Mouse (Mus musculus): ENCODE measurements around the gene Marf1.

DNA sequence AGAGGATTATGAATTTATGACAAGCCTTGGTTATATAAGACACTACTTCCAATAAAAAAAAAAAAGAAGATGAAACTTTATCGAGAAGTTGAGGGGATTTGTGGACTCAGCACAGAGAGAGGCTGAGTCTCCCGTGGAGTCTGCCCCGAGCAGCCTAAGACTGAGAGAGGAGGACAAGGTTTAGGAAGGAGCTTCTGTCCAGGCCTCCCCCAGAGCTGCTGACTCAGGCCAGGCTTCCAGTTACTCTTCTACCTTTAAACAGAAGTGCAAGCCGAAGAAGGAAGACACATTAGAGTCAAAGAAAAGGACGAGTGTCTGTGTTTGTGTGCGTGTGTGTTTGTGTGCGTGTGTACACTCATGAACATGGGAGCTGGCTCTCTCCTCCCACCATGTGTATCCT is 32.4 kb downstream of the Marf1 start:
- no peak for TF ChIP-seq CTCF (IDR thresholded peaks at IDR 0.05; ENCODE audit: borderline replicate concordance, control insufficient read depth, extremely low read depth, insufficient read depth, low read length, poor library complexity)
- no peak for TF ChIP-seq POLR2A (IDR thresholded peaks at IDR 0.05; ENCODE audit: control insufficient read depth, extremely low read depth, insufficient read depth, low read length, poor library complexity)
